Mouse (Mus musculus): ENCODE measurements around the gene Junb.

- 0 out of 2 replicates have a peak, but pooled peaks have one; percentile 0 for TF ChIP-seq CTCF (conservative IDR thresholded peaks at IDR 0.05; ENCODE audit: insufficient read depth, insufficient read length, low read depth, low read length)
- TF ChIP-seq POLR2A (IDR thresholded peaks at IDR 0.05; ENCODE audit: low read depth, low read length): no peak
Observed at GRCm38 (mm10) chr8:84947241-84947545, 31.3 kb downstream of the Junb start.
